Mouse (Mus musculus) spleen, postnatal 10 days (tissue): ENCODE results near the gene Yju2.
"Not testable (repeated sequence)": the region's sequence is repeated elsewhere in the genome, so short reads cannot be mapped to it uniquely, and the experiment has no call there.

Experiments used
- DNase-seq, 2 experiments: peaks; one replicate each; pipeline ENCODE4 v3.0.0; 2021 to 2022; ENCODE audit warnings: low spot score in 2 of 2

The Yju2 gene

DNA sequence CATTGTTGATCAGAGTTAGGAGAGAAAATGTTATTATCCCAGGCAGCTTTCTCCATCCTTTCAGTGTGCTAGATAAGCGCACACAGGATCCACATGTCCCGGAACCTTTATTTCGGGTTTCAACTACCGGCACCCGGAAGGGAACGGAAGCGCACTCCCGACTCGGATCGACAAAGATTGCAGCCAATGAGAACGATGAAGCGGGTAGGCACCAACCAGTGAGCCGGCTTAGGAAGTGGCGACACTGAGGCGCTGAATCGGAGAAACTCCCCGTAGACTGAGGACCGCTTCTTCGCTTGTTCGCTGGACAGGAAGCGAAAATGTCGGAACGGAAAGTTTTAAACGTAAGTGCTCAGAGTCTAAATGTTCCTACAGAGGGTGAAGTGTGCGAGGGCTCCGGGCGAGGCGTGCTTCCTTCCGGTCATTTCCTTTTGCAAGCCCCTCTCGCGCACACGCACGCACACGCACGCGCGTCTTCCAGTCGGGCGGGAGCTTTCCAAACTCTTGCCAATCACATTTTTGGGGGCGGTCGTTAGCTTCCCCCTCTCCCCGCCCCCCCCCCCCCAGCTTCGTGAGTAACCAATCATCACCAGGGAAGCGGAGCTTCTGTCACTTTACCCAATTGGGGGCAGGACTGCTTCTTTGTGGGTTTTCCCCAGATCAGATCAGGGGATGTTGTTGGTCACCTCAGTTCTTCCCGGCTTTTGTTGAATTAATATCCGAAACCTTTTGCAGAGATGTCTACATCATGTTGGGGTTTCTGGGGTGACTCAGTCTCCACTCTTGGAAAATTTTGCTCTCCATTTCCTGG, at the start of gene Yju2:
TSS of gene Yju2 (plus strand) at position 182 of the 811 bp plus-strand sequence.
- DNase-seq = peak; percentile 88 to 91

DNA sequence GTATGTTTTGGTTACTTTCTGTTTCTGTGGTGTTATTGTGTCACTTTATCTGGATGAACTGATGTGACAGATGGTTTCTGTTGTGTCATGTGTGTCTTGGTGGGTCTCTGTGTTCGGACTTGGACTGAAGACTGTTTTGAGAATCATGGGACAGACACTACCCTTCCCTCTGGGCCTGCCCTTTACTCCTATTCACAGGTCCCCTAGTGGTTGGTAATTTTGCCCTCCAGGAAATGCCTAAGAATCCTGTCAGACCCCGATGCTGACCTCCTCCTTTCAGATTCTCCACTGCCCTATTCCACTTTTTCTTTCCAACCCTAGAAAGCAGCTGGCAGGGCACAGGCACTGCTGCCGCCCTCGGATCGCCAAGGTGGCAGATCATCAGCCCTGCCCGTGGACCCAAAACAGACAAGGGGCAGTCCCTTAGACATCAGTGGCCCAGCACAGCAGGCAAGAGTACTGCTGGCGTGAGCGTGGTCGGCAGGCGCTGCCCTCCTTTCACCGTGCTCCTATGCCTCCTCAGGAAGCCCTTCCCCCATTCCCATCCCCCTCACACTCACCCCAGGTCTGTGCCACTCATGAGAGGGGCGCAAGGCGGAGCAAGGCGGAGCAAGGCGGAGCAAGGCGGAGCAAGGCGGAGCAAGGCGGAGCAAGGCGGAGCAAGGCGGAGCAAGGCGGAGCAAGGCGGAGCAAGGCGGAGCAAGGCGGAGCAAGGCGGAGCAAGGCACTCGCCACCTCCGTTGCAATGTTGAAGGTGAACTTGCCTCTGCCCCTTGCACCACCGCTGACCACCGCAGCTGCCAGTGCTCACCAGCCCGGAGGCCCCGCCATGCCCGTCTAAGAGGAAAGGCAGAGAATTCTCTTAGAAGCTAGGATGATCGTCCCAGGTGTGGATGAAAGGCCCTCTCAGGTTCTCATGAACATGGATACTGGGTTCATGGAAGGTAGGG, 27.1 kb upstream of the Yju2 start:
- peak; percentile 56 to 57 for DNase-seq

- no peak for DNase-seq
These were observed 26.3 kb upstream of the Yju2 start for GRCm38 (mm10) chr17:55932635-55933034.

DNA sequence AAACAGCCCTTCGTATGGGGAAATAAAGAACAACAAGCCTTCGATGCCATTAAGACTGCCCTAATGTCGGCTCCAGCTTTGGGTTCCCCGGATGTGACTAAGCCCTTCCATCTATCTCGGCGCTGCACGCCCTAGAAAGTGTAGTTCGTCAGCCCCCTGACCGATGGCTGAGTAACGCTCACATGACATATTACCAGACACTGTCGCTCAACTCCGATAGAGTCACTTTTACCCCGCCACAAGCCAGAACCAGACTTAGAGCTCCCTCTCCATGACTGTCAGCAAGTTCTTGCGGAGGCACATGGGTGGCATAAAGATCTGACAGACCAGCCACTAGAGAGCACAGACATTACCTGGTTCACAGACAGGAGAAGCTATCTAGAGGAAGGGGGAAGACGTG, 25.7 kb upstream of the Yju2 start:
- no peak for DNase-seq

DNA sequence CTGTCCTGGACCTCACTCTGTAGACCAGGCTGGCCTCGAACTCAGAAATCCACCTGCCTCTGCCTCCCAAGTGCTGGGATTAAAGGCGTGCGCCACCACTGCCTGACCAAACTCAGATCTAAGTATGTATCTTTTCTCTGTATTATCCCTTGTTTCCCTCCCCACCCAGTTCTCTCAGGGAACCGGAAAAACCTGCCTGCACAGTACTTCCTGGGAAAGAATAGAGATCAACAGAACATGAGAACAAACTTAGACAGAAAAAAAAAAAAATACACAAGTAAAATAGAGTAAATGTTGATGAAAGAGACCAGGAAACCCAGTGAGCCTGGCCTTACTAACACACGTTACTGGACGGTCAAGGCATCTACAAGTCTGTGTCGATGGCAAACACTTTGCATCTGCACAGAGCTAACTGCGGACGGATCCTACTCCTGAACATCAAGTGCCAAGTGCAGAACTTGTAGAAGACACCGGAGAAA, 14.5 kb upstream of the Yju2 start:
- not testable (repeated sequence) for DNase-seq

- peak; percentile 70 to 87 for DNase-seq
These were observed 13.8 kb upstream of the Yju2 start for GRCm38 (mm10) chr17:55944866-55945682.

- DNase-seq = no peak
These were observed 13.2 kb upstream of the Yju2 start for GRCm38 (mm10) chr17:55945696-55946095.

DNA sequence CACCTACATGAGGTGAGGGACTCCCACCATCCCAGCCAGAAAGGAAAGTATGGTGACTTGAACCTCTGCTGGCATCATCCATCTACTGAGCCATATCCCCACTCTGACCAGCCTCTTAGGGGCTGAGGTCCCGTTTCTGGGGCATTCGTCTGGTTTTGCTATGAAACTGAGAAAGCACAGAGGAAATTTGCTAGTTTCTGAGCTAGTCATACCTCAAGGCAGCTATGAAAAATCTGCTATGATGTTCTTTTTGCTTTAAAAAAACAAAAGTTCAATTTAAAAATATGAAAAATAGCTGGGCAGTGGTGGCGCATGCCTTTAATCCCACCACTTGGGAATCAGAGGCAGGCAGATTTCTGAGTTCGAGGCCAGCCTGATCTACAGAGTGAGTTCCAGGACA, 10.3 kb upstream of the Yju2 start:
- DNase-seq = peak in 1 of 2 experiments; percentile 2

DNA sequence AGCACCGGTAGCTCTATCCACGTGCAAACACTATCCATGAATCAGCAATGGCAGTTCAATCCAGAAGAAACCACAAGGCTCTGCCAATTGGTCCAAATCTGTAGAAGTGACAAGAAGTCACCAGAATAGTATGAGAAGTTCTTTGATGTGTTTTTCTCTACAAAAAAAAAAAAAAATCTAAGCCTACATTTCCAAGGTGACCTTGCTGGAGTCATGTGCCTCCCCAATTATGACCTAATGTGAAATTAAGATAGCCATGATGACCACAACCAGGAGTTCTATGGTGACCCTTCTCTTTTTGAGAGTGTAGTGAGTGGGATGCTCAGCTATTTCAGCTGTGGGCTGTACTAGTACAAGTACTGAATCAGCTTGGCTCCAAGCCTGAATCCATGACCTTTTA, 9.5 kb upstream of the Yju2 start, which contains the start of gene Zfp119b:
TSS of gene Zfp119b (minus strand) at position 101 of the 400 bp plus-strand sequence.
- DNase-seq = no peak

GRCm38 (mm10) chr17:55950601-55951000, 8.3 kb upstream of the Yju2 start:
- peak; percentile 2 to 7 for DNase-seq

DNA sequence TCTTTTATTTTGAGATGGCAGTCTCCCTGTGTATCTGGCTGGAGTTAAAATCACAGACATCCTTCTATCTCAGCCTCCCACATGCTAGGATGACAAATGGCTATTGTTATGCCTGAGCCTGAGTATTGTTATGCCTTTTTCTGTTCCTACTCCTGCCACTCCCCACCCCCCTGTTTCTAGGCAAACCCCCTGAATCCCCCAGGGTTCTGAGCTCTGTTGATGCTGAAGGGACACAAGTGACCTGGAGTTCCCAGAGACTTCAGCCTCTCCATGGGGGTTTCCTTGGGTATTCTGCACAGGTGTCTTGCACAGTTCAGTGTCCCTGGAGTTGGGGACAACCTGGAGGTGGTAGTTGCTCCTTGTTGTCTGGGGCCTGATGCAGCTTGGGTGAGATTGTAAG, 6.9 kb upstream of the Yju2 start:
- peak in 1 of 2 experiments; percentile 4 for DNase-seq

DNA sequence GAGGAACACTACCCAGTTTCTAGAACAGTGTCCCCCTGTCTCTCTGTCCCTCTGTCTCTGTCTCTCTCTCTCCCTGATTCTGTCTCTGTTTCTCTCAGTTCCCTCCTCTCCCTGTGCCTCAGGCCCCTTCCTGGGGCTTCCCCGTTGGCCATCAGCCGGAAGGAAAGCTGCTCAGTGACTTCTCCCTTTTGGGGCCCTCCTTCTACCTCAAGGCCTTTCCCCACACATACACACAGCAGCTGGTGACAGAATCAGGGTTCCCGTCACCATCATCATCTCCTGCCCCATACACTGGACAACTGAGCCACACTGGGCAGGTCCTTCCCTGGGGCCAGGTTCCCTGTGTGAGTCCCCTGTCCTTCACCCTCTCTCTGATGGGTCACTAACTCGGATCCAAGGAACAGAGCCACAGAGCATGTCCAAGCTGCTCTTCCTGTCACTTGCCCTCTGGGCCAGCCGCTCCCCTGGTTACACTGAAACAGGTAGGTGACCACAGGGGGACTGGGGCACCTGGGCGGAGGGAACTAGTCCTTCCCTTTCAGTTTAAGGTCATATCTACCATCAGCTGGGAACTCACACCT, 6.4 kb upstream of the Yju2 start, which contains the start of gene Ebi3:
TSS of gene Ebi3 (plus strand) at position 194 of the 581 bp plus-strand sequence.
- DNase-seq = peak in 1 of 2 experiments; percentile 49

DNA sequence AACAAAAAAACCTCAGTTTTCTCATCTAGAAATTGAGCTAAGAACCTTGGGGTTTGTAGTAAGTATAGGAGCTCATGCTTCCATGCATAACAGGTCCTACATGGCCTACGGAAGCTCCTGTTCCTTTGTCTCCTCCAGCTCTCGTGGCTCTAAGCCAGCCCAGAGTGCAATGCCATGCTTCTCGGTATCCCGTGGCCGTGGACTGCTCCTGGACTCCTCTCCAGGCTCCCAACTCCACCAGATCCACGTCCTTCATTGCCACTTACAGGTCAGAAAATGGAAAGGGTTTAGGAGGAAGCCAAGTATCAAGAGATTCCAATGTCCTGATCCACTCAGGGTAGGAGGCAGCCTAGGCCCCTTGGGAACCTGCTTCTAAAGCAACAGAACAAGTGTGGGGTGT, 5.1 kb upstream of the Yju2 start:
- DNase-seq = no peak

DNA sequence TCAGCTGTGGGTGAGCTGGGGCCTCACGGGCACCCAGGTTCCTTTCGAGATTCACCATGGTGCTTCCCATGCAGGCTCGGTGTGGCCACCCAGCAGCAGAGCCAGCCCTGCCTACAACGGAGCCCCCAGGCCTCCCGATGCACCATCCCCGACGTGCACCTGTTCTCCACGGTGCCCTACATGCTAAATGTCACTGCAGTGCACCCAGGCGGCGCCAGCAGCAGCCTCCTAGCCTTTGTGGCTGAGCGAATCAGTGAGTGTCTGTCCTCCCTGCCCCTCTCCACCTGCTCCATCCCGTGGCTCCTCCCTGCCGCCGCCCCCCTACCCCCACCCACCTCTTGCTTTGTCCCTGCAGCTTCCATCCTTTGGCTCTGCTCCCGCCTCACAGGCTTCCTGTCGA, 4.7 kb upstream of the Yju2 start:
- no peak for DNase-seq

DNA sequence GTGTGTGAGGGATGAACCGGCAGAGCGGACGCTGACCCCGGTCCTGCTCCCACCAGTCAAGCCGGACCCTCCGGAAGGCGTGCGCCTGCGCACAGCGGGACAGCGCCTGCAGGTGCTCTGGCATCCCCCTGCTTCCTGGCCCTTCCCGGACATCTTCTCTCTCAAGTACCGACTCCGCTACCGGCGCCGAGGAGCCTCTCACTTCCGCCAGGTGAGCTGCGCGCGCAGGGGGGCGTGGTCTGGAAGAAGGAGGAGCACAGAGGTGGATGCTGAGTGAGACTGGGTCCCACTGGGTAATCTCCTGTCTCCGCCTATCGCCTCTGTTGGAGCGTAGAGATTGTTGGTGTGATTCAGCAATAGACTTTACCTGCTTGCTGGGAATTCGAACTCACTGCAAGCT, 2.8 kb upstream of the Yju2 start:
- peak in 1 of 2 experiments; percentile 86 for DNase-seq

GRCm38 (mm10) chr17:55956591-55956990, 2.3 kb upstream of the Yju2 start:
- peak in 1 of 2 experiments; percentile 14 for DNase-seq

GRCm38 (mm10) chr17:55957168-55957567, 1.7 kb upstream of the Yju2 start:
- DNase-seq = peak; percentile 69 to 87

GRCm38 (mm10) chr17:55957726-55958583, 944 bp upstream of the Yju2 start:
- DNase-seq = peak in 1 of 2 experiments; percentile 14

GRCm38 (mm10) chr17:55958584-55958886, 364 bp upstream of the Yju2 start:
- peak in 1 of 2 experiments; percentile 22 for DNase-seq
